Mouse (Mus musculus): ENCODE results near the gene Gata2. TPM values are rescaled to one million over a fixed set of nuclear protein-coding genes. Genes with fewer than 3 reads are reported as not detected.
"Not testable (repeated sequence)": the region's sequence is repeated elsewhere in the genome, so short reads cannot be mapped to it uniquely, and the experiment has no call there.

Gata2 gene
- 1 to 10 TPM; 4.4 to 6.3 TPM for total RNA-seq (2021)
- long read RNA-seq, experiment 1, partial matches to known transcripts = 0 of 8 reads
- long read RNA-seq, experiment 1, other reads (novel, unspliced or antisense) = 5 of 8 reads
- long read RNA-seq, experiment 2, partial matches to known transcripts = 1 of 10 reads
- long read RNA-seq, experiment 2, other reads (novel, unspliced or antisense) = 5 of 10 reads

GRCm38 (mm10) chr6:88193433-88194052, at the start of gene Gata2:
Gata2 (plus strand) TSS chr6:88193891.
- peak; percentile 36 for DNase-seq

- no peak for DNase-seq
Observed at GRCm38 (mm10) chr6:88145793-88146192, 47.9 kb upstream of the Gata2 start.

GRCm38 (mm10) chr6:88146576-88146975, 47.1 kb upstream of the Gata2 start:
- DNase-seq = no peak

- peak; percentile 55 for DNase-seq
Observed at GRCm38 (mm10) chr6:88147411-88148003, 46.2 kb upstream of the Gata2 start.

GRCm38 (mm10) chr6:88151335-88151734, 42.4 kb upstream of the Gata2 start:
- no peak for DNase-seq

GRCm38 (mm10) chr6:88152127-88152705, 41.5 kb upstream of the Gata2 start:
- peak; percentile 47 for DNase-seq

GRCm38 (mm10) chr6:88152979-88153378, 40.7 kb upstream of the Gata2 start:
- no peak for DNase-seq

GRCm38 (mm10) chr6:88155614-88156013, 38.1 kb upstream of the Gata2 start:
- not testable (repeated sequence) for DNase-seq

- no peak for DNase-seq
Observed at GRCm38 (mm10) chr6:88158790-88159189, 34.9 kb upstream of the Gata2 start.

GRCm38 (mm10) chr6:88166054-88166453, 27.6 kb upstream of the Gata2 start:
- DNase-seq = no peak

GRCm38 (mm10) chr6:88174191-88174590, 19.5 kb upstream of the Gata2 start:
- DNase-seq = no peak

GRCm38 (mm10) chr6:88174676-88175075, 19.0 kb upstream of the Gata2 start:
- DNase-seq = no peak

- no peak for DNase-seq
Observed at GRCm38 (mm10) chr6:88184671-88185070, 9.0 kb upstream of the Gata2 start.

- no peak for DNase-seq
Observed at GRCm38 (mm10) chr6:88188148-88188547, 5.5 kb upstream of the Gata2 start.

- DNase-seq = peak; percentile 50
Observed at GRCm38 (mm10) chr6:88189312-88190042, 4.2 kb upstream of the Gata2 start.

- DNase-seq = no peak
Observed at GRCm38 (mm10) chr6:88190043-88190309, 3.7 kb upstream of the Gata2 start.

GRCm38 (mm10) chr6:88190310-88191023, 3.2 kb upstream of the Gata2 start:
- DNase-seq = no peak

- no peak for DNase-seq
Observed at GRCm38 (mm10) chr6:88191024-88191365, 2.7 kb upstream of the Gata2 start.

- no peak for DNase-seq
Observed at GRCm38 (mm10) chr6:88191411-88192070, 2.1 kb upstream of the Gata2 start.

- no peak for DNase-seq
Observed at GRCm38 (mm10) chr6:88192756-88193155, 935 bp upstream of the Gata2 start.

GRCm38 (mm10) chr6:88194053-88194977, 624 bp downstream of the Gata2 start:
- no peak for DNase-seq
